Mouse (Mus musculus): Measurements from ENCODE around the gene Drd1. TPM values are rescaled to one million over a fixed set of nuclear protein-coding genes. Genes with fewer than 3 reads are reported as not detected.

Gene Drd1
- not detected for total RNA-seq (2023)

DNA sequence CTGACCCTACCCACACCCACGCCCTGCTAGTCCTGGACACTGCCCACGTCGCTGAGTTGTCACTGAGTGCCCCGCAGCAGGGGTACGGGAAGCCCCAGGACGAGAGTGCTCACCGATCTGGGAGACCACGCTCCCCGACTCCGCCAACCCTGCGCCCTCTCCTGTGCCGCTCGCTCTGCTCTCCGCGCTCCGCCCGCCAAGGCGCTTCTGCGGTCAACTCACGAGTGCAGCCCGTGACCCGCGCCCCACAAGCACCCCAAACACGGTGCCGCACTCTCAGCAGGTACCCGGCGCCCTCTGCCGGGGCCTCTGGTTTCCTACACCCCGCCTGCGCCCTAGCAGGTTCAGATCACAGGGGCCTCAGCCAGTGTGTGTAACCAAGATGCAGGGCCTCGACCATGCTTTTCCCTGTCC is at the start of gene Drd1:
Drd1 (minus strand) TSS at position 258 of the 414 bp plus-strand sequence.

GRCm38 (mm10) chr13:54071606-54072331 is 16.3 kb upstream of the Drd1 start, which contains the start of gene Sfxn1:
Gene Sfxn1 (plus strand): TSS chr13:54071869.

Other genes with a start within 250 kb of the Drd1 start
- gene Sfxn1, start 16.2 kb upstream of the Drd1 start, total RNA-seq (2023): 22.6 TPM
- gene Hrh2, start 136.4 kb upstream of the Drd1 start, total RNA-seq (2023): 8.6 TPM

All from CD4-positive naive resting alpha-beta T cell, adult 76 days (primary cell).